Mouse (Mus musculus): ENCODE results near the gene Sds.
"Not testable (repeated sequence)": the region's sequence is repeated elsewhere in the genome, so short reads cannot be mapped to it uniquely, and the experiment has no call there.

DNA sequence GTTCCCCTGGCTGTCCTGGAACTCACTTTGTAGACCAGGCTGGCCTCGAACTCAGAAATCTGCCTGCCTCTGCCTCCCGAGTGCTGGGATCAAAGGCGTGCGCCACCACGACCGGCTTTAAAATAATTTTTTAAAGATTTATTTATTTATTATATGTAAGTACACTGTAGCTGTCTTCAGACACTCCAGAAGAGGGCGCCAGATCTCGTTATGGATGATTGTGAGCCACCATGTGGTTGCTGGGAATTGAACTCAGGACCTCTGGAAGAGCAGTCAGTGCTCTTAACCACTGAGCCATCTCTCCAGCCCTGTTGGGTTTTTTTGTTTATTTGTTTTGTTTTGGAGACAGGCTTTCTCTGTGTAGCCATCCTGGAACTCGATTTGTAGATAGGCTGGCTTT is 24.3 kb downstream of the Sds start:
- not testable (repeated sequence) for TF ChIP-seq CTCF (IDR thresholded peaks at IDR 0.05; ENCODE audit: borderline replicate concordance, insufficient read depth, low read length); POLR2A (IDR thresholded peaks at IDR 0.05; ENCODE audit: low read depth, low read length)
